Mouse (Mus musculus) cerebellum, postnatal 36 days (tissue): ENCODE measurements around the gene Gnat2.
A peak's percentile ranks its signal among the peaks of the same experiment; 100 is the strongest.

Source experiments
- DNase-seq, 2 experiments: peaks; one replicate each; pipeline ENCODE4 v3.0.0; 2021 to 2022; ENCODE audit warnings: mixed read lengths in 2 of 2

The Gnat2 gene

DNA sequence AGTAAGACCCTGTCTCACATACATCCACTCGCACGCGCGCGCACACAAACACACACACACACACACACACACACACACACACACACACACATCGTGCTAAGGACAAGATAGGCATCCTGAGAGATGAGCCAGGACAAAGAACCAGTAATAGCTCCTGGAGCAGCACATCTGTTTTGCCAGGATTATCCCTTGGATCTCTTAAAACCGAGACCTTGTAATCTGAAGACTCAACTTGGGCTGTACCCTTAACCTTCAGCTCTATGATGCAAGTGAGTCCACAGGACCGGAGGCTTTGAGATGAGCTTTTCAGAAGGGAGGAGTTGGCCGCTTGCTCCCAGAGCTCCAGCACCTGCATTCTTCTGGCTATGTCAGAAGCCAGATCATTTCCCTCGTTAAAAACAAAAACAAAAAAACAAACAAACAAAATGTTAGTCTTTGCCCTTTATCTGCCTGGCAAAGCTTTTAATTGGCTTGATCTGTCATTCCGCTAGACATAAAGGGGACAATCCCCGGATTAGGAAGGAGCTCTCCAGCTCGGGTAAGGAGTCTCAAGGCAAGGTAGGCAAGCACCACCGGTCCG, at the start of gene Gnat2:
Gnat2 (plus strand) TSS at position 254 of the 580 bp plus-strand sequence.
- DNase-seq, result no peak

DNA sequence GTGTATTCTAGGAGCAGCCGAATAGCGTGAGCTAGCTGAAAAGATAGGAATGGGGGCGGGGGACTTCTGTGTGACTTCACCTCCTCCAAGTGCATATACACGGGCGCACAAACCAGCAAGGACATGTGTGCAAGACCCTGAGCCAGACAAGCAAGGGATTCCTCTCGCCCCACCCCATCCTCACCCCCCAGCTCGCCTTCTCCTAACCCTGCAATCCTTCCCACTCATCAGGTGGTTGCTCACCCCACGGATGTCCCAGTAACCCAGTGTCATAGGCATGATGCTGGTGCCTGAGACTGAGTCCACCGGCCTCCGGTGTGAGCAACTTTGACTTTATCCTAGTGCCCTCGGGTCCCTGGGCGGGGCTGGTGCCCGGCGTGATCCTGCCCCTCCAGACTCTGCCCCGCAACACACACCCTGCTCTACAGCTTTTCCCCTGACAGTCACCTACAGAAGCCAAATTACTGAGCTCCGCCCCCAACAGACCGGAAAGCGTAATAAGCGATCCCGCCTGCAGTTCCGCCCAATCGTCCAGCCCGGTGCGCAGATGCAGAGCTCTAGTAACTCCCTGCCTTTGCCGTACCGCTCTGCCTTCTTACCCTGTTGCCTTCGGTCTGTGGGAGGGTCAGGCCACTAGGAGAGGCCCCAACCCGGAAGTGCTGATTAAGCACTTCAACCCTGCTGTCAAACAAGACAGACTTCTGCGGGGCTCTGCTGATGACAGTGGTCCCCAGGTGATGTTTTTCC, 48.0 kb upstream of the Gnat2 start, which contains the start of gene Gstm4:
Gstm4 (minus strand) TSS at position 501 of the 747 bp plus-strand sequence.
- peak; percentile 81 to 84 for DNase-seq

DNA sequence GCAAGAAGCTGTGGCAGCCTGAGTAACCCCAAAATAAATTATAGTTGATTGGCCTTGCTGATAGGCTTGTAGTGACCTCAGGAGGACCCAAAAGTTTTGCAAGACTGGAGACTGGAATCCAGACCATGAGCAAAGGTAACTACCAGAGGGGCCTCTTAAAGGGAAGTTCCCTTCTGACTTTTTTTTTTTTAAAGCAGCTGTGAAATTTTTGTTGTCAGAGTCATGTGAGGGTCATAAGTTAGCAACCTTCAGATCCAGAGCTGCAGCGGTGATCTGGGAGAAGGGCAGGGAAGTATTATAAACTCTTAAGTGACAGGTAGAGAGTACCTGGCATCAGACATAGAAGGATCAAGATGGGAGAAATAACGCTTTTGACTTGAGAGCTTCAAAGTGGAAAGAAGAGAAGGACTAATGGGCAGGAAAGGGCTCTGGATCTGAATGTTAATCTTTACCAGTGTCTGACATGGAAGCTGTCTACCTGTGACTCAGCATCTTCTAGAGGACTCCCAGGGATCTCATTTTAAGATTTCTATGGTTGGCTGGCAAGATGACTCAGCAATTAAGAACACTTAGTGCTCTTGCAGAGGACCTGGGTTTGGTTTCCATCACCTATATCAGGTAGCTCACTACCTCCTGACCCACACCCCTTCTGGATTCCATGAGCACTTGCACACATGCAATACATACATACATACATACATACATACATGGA, 45.5 kb upstream of the Gnat2 start:
- DNase-seq, result no peak

DNA sequence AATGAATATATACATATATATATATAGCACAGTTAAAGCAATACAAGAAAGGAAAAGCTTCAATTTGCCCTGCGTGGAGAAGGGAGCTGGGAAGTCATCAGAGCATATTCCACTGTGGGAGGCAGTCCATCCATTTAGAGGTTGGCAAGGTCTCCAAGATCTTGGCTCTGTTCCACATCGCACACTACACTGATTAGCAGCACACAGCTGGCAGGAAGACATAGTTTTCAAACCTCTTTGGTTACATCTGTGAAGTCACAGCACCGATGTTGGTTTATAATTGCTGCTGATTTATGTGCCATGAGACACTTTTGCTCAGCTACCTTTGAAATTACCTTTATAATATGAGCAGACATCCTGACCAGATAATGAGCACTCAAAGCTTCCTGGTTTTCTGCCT, 44.3 kb upstream of the Gnat2 start:
- no peak for DNase-seq

DNA sequence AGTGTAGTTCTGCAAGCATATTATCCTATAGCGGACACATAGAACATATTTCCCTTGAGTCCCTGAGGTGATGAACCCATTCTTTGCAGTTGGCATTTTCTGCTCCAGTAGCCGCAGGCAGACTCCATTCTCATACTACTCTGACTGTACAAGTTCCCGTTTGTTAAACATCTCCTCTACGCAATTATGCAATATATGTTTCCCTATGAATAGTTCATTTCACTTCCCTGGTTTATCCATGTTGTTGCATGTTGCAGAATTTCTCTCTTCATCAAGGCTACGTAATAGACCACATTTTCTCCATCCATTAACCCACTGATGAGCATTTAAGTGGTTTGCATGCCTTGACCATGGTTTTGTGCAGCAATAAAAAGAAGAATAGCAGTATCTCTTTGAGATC, 42.1 kb upstream of the Gnat2 start:
- no peak for DNase-seq

DNA sequence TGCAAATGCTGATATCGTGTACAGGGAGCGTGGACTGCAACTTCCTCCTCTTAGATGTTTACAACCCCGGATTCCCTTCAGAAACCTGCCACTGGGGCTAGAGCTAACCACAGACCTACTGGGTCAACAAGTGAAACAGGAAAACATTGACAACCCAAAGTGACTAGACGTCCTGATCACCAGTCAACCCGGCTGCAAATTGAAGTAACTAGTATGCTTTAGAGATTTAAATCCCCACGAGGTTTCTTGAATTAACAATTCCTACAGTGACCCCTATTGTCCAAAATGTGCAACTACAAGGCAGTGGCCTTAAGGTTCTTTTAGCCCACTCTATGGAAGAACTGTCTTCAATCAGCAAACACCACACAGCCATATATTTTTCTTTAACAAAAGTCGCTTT, 31.2 kb upstream of the Gnat2 start:
- DNase-seq, result peak in 1 of 2 experiments; percentile 54

DNA sequence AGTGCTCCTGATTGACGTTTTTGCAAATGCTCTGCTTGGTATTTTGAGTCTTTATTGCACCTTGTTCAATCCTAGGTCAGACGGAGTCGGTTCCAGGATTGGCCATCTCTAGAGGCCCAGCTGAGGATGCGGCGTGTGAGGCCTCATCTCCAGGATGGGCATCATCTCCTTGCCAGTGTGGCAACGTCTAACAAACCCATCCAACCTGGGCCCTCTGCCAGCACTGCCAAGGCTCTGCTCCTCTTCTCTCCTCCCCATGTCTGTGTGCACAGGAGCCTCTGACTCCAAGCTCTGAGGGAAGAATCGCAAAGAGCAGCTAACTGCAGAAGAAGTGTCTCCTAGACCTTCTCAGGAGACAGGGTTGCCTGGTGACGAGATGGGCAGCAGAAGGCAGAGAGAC, 29.9 kb upstream of the Gnat2 start:
- DNase-seq, result no peak

DNA sequence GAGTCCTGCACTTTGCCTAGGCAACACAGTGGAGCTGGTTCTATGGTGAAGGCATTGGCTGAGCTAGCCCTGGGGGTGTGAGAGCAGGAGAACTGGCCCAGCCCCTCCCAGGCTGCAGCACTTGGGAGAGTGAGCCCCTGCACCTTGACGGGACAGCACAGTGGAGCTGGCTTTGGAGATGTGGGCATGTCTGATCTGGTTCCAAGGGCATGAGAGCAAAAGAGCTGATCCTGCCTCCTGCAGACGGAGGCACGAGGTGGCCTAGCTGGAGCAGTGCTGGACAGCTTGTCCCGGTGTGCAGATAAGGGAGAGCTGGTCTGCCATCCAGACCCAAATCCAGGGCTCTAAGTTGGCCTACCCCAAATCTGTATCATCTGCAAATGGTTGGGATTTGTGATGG, 27.9 kb upstream of the Gnat2 start:
- no peak for DNase-seq

DNA sequence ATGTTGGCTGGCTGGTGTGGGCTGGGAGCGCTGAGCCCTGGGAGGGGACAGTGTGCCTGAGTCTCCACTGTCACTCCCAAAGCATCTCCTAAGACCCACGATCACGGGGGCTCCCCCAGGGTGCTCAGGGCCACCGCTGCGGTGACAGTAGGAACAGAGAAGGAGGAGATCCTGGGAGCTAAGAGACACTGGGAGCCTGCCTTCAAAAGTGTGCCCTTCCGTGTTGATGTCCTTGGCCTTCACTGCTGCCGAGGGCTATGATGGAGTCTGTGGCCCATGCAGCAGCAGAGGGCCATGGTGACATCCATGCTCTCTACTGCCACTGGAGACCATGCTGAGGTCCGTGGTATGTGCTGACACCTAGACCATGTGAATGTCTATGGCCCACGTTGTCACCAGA, 27.0 kb upstream of the Gnat2 start:
- no peak for DNase-seq

DNA sequence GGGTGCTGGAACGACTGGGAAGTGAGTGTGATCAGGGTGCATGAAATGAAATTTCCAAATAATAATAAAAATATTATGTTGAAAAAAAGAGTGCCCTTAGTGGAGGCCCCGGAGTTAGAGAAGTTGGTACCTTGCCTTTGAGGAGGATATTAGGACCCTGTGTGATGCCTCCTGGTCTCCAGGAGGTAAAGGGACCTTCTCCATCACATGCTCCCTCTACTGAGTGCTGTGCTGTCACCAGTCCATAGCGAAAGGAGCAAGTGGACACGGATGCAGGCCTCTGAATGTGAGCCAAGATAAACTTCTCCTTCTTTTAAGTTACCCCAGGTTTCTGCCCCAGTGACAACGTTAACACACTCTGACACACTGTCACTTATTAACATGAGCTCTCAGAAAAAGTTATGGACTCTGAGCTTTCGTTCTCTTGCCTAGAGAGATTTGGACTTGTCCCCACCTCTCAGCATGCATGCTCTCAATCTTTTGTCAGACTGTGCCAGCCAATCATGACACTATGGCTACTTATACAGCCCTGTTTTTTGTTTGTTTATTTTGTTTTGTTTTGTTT, 25.1 kb upstream of the Gnat2 start:
- no peak for DNase-seq

DNA sequence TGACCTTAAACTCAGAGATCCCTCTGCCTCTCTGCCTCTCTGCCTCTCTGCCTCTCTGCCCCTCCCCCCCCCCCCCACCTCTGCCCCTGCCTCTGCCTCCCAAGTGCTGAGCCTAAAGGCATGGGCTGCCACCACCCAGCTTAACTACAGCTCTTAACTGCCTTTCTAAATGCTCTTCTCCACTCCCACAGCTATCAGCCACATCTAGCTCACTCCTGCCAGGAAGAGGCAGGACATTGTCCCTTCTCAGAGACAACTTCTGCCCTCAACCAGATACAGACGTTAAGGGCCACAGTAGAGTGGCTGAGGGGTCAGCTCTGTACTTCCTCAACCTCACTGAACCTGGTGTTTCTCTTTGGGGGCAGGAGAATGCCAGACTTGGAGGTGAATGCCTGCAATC, 23.8 kb upstream of the Gnat2 start:
- DNase-seq, result no peak

DNA sequence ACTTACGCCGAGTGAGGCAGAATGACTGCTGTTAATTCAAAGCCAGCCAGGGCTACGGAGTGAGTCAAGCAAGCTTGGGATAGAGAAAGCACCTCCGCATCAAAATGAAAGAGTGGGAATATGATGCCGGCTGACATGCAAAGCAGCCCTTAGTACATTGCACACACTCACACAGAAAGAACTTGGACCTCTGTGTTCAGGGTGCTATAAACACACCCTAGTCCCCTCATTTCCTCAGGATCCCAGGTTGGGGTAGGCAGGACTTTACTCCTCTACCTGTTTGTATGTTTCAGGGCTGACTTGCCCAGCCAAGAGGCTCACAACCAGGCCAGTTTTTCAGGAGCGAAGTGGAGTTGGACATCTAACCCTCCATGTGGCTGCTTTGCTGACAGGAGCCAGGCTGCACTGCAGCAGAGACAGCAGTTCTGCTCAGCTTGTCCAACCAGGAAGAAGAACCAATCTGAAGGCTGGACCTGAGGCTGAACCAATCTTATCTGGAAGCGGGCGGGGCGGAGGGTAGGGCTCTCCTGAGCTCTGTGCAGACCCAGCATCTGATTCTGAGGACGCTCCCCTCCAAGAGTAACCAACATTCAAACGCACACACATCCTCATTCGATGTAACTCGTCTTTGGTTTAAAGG, 23.2 kb upstream of the Gnat2 start:
- DNase-seq, result no peak

DNA sequence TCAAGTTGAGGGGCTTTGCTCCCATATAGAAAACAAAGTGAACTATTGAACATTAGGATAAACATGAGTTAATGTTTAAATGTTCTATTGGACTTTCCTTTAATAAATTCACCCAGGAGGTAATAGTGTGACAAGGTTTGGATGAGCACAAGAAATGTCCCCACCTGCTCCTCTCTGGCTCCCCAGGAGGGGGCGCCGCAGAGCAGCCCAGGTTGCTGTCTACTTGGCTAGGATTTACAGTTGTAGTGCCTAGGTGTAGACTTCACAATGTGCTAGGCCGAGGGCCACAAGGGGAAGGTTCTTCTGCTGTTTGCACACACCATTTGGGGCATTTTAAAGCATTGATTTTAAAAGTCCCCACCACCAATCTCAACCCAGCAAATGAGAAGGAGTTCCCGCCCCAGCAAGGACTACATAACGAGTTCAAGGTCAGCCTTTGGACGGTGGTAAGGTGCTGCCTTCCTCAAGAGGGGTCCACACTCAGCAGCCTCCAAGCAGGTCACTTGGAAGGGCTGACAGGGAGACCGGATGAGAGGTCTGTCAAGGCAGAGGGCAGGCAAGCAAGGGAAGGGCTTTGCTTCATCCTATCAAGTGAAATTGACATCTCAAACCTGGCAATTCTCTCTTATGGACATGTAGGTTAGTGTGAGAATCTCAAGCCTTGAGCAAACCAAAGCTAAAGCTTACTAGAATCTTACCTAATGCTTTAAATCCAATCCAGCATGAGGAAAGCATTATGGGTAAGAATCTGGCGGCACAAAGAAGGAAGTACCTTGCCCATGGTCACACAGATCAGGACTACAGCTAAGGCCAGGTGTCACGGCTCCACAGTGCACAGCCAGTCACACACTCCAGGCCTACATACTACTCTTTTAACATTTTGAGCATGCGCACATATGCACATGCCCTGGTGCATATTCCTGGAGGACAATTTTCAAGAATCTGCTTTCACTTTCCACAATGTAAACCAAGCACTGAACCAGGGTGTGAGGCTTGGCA, 22.0 kb upstream of the Gnat2 start:
- peak; percentile 73 to 79 for DNase-seq

DNA sequence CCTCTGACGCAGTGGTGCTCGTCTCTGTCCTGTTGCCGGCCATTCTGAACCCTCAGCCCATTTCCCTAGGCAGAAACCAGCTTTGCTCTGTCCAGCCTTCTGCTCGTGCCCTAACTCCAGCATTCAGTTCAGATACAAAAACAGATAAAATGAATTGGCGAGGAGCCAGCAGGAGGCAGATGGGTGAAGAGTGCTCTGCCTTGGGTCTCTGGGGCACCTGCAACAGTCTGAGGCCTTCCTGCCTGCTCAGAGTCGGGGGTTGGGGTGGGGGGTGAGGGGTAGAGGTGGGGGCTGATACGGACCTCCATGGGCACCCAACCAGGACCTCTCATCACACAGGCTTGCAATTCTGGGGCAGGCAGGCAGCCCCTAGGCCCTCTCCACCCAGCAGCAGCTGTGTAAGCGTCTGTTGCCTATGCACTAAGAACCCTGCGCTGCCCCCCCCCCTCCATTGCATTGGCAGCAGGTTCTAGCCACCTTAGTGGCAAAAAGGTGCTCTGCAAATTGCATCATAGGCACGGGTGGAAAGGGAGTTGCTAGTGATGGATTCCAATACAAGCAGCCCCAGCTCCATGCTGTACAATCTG, 19.5 kb upstream of the Gnat2 start:
- no peak for DNase-seq

DNA sequence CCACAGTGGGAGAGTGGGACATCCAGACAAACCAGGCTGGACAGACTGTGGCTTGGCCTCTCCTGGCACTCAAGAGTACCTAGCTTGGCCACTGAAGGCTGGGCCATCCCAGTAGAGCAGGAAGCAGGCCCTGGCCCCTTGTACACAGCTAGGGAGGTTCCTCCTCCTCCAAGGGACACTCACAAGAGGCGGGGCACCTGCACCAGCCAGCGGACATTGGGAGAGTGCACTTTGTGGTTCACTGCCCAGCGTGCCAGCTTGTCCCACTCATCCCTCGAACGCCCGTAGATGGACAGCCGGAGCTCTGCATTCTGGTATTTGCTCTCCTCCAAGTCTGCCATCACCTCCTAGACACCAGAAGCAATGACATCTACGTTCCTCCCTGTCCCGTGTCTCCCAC, 15.8 kb upstream of the Gnat2 start:
- no peak for DNase-seq

DNA sequence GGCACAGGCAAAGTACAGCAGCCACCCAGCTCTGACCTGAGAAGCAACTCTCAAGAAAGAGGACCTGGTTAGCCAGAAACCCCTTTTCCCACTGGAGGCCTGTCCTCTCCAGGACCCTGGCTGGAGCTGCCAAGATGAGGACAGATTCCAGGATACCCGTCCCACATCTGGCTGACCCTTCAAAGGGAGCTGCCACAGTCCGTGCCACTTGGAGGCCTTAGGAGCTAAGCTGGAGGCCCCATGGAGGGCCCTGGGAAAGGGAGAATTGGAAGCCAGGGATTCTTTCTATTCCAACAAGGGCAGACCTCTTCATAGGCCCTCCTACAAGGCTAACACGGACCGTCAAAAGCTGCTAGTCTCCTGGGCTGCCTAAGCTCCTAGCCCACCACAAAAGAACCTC, 10.9 kb upstream of the Gnat2 start:
- no peak for DNase-seq

DNA sequence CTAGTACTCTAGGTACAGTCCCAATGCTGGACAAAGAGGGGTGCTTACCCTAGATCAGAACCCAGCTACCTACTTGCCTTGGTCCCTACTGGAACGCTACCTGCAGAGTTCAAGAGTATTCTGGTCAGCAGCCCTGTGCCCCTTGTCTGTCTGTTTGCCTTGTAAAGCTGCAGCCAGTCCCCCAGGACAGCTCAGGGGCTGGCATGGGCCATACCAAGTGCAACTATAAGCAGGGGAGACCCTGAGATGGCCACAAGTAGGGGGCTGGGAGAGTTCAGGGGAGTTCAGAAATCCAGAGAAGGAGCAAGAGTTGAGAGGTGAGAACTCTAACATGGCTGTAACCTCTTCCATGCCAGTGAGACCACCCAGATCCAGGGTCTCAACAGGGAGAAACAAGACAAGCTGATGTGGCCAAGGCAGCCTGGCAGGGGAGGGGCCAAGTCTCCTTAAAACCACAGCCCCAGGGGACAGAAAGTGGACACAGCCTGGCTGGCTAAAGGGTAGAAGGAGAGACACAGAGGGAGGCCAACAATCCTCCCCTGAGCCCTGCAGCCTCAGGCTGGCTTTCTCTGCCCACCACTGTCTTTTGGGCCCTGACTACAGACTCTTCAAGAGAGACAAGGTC, 10.2 kb upstream of the Gnat2 start:
- no peak for DNase-seq

DNA sequence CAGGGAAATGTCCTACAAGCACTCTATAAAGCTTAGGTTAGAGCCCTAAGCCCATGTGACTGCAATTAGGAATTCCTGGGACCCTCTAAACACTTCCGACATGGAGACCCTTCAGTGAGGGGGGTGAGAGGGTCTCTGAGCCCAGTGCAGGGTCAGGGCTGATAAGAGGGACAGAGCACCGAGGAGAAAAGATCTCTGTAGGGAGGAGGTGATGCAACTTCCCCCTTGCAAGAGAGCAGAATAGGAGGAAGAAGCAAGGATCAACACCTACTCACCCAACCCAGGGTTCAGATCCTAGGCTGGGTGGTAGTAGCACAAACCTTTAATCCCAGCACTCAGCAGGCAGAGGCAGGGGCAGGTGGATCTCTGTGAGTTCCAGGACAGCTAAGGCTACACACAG, 9.4 kb upstream of the Gnat2 start:
- no peak for DNase-seq

DNA sequence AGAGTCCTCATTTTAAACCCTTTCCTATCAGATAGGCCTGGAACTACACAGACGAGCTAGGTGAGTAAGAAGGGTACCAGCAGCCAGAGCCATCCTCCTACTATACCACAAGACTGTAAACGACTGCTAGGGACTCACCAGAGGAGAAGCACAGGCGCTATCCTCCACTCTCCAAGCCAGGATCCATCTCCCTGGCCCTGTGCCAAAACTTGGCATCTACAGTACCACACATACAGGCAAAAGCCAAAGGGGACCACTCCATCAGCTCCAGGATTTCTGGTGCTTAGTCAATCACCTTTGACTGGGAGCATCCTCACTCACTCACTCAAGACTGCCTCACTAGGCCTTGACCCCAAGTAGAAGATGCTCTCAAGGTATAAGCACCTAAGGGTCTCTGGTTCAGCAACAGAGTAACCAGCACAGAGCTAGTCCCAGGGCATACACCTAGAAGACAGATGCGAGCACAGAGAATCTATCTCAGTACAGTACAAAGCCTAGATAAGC, 8.6 kb upstream of the Gnat2 start:
- peak; percentile 58 to 65 for DNase-seq

DNA sequence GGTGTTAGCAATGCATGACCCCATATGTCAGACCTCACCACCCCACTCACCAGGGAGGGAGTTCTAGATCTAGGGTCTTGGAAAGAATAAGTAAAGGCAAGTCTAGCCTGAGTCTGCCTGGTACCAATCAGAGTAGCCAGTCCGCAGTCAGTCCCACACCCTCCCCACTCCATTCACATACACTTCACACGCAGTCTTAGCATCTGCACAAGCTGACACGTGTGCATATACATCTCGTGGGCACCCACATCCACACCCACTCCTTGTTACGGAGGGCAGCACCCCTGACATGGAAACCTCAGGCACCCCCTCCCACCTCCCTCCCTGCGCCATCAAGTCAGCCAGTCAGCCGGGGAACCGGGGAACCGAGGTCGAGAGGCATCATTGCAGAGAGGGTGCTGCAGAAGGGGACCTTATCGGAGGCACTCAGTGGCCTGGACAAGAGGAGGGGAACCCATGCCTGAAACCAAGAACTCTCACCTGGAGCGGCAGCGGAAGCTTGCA, 7.8 kb upstream of the Gnat2 start:
- no peak for DNase-seq

DNA sequence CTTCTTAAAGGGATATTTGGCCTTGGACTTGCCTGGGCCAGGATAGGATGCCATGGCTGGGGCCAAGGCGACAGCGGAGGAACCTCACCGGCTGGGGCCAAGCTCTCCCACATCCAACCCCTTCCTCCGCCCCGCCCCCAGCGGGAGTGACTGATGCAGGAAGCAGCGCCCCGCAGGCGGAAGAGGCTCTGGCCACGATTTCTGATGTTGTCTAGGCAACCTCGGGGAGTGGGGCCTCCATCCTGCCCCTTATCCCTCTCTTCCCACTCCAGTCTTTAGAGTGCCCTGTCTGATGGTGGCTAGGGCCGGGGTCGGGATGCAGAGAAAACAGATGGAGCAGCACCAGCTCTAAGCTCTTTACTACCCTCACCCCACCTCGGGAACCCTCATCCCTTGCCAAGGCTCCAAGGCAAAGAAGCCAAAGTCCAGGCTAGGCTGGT, 7.3 kb upstream of the Gnat2 start:
- peak; percentile 92 to 97 for DNase-seq
